Mouse (Mus musculus): ENCODE results near the gene 1700001C02Rik.

The 1700001C02Rik gene

DNA sequence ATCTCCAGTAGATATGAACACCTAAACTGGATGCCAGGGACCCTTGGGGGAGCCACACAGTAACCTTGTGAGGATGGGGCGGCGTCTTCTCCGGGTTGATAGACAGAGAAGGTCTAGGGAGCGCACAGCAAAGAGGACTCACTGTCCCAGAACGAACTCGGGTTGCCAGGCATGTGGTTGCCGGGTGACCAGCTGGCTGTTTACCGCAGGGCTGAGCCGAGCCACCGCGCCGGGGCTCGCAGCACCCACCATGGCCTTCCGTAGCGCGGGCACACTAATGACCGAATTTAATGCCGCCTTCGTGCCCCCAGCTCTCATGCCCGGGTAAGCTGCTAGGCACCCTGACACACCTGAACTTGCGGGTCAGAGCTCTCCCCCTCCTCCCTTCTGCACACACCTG is at the start of gene 1700001C02Rik:
TSS of gene 1700001C02Rik (plus strand) at position 187 of the 400 bp plus-strand sequence.
- no peak for DNase-seq (ENCODE audit: low read depth, low spot score)

DNA sequence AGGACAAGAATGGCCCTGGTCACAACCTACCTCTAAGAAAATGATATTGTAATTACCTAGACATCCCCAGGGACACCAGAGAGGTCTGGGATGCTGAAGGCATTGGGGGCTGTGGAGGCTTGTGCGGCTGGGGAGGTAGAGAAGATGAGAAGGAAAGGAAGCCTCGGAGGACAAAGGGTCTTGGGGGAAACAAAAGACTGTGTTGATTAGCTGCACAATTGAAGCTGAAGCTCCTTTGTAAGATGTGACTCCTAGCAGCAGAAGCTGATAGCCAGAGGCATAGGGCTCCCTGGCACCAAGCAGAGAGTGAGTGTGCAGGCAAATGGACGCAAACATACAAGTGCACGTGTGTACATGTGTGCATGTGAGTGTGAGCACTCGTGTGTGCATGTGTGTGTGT is 49.2 kb upstream of the 1700001C02Rik start:
- DNase-seq (ENCODE audit: low read depth, low spot score) = no peak

DNA sequence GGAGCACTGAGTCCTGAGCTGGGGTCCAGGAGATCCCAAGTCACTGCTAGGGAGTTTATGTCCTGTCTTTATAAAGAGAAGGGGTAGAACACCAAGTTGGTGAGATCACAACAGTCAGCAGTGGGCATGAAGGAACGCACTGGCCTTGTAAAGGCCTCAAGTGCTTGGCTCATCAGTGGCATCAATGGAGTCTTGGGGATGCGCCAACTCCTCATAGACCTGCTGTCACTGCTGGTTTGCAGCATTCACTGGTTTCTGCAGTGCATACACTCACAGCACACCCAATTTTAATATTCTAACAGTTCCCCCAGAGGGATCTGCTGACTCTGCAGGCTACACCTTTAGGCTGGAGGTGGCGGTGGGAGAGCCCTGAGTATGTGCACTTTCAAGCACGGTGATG is 42.7 kb upstream of the 1700001C02Rik start:
- DNase-seq (ENCODE audit: low read depth, low spot score) = no peak

DNA sequence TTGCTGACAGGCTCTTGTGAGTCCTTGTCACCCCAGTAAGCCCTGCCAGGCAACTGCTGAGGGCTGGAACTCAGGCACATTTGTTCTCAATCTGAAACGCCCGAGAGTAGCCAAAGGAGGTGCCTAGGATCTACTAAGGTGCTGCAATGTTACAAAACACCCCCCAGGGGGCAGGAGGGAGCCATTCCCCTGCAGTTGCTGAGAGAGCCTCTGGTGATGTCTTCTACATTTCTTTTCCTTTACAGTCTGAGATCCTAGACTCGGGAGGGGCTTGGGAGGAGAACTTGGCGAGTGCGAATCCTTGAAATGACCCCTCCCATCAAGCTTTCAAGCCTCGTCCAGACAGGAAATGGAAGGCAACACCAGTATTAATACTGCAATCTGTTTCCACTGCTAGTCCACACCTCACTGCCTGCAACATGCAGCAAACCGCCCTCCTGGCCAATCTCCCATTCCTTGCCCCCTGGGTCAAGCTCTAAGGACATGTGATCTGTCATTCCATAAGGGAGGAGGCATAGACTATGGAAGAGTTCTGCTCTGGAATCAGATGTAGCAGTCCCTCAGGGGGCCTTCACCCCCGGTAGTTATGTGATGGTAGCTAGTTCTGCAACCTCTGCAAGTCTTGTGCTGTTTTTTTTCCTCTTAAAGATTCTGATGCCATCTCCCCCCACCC is 42.1 kb upstream of the 1700001C02Rik start:
- peak; percentile 75 for DNase-seq (ENCODE audit: low read depth, low spot score)

DNA sequence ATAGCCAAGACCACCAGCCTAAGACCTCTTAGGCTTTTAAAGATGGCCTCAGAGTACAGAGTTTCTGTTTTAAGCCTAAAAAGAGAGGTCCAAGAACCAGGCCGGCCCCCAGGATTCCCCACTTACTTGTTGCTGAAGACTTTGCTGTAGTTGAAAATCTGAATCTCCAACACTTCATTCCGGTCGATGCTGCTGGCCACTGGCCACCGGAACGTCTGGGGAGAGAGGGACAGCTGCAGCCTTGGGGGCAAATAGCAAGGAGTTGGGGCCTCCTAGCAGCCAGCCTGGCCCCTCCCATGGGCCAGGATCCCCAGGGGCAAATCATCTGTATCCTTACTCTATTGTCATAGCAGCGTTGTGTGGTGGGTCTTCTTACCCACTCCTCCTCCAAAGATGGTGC is 38.4 kb upstream of the 1700001C02Rik start:
- no peak for DNase-seq (ENCODE audit: low read depth, low spot score)

DNA sequence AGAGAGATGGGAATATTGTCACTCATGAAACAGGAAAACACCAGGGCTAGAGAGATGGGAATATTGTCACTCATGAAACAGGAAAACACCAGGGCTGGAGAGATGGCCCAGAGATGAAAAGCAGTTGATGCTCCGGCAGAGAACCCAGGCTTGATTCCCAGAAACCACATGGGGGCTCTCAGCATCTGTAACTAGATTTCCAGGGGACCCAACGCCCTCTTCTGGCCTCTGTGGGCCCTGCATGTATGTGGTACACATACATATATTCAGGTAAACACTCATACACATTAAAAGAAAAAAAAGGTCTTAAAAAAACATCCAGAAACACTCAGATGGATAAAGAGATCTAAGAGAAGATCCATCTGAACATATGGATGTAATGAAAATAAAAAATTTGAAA is 26.9 kb upstream of the 1700001C02Rik start:
- DNase-seq (ENCODE audit: low read depth, low spot score) = no peak

DNA sequence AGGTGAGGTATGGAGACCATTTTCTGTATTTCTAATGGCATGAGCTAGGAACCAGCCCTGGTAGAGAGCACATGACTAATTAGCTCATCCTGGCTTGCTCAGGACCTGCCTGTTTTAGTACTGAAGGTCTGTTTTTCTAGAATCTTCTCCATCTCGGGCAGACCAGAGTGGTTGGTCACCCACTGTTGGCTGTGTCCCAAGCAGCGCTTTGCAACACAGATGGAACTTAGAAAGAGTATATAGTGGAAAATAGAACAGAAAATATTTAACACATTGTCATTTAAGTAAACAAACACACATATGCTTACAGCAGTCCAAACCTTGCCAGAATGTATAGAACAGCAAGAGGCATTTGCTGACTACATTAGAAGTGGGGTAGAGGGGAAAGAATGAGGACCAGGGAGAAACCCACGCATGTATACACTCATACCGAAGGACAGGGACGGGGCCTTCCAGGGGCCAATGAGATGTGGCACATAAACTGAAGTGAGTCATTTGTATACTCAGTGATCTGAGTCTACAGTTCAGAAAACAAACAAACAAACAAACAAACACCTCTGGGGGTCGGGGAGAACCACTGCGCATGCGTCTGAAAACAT is 25.4 kb upstream of the 1700001C02Rik start:
- no peak for DNase-seq (ENCODE audit: low read depth, low spot score)

DNA sequence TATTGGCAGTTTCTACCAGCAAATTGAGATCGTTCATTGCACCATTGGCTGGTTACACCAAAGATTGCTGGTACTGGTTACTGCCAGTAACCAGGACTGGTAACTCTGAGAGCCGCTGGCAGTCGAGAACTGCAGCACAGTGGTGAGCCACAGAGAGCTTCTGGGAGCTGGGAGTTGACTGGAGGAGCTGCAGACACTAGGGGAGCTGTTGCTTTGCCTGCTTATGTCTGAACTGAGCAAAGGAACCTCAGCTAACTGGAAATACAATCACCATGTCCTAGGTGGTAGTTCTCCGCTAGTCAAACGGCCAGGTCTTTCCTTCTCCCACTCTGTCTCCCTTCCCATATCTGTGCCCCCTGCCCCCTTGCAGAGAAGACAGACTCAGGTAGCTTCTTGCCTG is 23.7 kb upstream of the 1700001C02Rik start:
- DNase-seq (ENCODE audit: low read depth, low spot score) = peak; percentile 17

DNA sequence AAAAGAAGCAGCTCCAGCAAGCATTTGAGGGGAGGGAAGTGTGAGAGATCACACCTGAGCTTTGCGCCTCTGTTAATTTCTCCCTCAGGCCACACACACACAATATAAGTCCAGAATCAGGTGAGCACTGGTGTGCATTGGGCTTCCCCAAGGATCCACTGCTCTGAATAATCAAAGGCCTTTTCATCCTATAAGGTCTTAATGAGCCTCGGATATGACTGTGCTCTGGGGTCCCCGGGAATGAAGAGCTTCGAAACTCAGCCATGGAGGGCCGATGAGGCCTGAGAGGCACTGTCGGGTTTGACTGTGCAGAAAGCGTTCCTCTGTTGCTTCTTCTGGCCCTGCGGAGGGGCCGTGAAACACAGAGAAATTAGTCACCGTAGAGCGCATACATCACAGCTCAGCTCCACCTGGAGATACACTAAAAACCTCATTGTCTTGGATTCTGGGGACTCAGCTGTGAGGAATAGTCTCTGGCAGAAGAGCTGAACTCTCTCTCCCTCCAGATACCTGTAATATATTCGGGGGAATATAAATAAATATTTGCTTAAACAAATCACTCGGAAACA is 21.4 kb upstream of the 1700001C02Rik start:
- no peak for DNase-seq (ENCODE audit: low read depth, low spot score)

DNA sequence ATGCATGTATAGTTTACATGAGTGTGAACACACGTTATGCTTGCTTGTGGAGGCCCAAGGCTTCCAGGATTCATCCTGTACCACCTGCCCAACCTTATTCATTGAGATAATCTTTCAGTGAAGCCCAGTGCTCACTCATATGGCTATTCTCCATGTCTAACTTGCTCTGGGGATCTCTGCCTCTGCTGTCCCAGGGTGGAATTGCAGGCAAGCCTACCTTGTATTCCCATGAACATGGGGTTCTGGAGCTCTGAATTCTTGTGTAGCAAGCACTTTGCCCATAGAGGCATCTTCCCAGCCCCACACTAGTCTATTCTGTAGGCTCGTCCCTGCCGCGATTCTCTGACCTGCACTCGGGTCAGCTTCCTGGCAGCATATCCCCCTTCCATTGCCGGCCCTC is 9.8 kb upstream of the 1700001C02Rik start:
- no peak for DNase-seq (ENCODE audit: low read depth, low spot score)

DNA sequence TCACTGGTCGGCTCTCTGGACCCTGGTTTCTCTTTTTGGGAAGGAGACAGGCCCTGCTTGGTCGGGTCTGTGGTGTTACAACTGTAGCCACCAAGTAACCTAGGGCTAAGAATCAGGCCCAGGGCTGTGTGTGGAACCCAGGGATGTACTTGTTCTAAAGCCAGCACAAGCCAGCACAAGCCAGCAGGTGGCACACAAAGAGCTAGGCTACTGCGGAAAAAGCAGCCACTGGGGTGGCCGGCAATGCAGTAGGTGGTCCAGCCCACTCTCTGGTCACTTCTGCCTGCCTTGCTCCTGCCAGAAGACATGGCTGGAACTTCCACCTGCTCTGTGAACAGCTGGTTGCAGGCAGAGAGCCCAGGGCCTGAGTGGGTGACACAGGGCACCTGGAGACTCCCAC is 5.7 kb upstream of the 1700001C02Rik start:
- DNase-seq (ENCODE audit: low read depth, low spot score) = no peak

DNA sequence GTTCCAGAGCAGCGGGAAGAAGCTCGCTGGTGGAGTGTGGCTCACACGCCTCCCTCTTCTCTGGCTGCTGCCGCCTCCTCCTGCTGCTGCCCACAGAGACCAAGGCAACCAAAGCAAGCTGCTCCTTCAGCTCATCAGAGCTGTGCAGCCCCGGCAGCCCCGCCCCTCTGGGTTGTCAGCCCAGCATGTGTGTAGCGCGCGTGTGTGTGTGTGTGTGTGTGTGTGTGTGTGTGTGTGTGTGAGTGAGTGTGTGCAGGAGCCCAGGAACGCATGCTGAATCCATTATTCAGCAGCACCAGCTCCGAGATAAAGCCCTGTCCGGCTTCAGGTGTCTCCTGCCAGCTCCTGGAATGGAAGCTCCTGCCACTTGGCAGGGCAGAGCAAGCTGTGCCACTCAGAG is 4.0 kb upstream of the 1700001C02Rik start, which contains the start of gene Otof:
TSS of gene Otof (minus strand) at position 112 of the 400 bp plus-strand sequence.
- no peak for DNase-seq (ENCODE audit: low read depth, low spot score)

DNA sequence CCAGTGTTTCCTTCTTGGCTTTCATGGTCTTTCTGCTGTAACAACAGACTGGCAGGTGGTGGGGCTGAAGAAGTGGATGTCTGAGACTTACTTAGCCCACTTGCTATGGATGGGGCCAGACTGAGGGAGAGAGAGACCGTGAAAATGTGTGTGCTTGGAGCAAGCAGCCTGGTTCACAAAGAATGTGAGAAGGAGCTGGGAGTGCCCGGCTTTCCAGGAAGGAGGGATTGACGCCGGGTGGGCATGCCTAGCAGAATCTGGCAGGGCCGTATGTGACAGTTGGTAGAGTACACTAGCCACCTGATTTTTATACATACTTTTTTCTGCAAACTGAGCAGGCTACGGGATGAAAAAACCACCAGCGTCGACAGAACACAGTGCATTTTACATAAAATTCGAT is 468 bp downstream of the 1700001C02Rik start:
- no peak for DNase-seq (ENCODE audit: low read depth, low spot score)

DNA sequence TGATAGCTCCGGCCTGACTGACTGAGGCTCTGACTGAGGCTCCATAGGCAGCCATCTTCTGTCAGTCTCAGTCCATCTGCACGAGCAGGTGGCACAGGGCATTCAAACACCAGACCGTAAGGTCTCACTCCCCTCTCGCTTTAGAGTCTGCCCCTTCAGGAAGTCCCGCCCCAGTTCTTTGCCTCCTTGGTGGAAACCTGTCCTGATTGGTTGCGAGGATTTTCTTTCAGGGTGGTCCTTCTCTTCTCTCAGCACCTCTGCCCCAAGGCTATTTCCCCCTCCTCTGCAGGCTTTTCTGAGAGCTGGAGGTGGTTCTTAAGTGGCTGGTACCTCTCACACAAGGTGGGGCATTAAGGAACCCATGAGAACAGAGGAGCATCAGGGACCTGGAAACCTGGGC is 4.6 kb downstream of the 1700001C02Rik start:
- no peak for DNase-seq (ENCODE audit: low read depth, low spot score)

DNA sequence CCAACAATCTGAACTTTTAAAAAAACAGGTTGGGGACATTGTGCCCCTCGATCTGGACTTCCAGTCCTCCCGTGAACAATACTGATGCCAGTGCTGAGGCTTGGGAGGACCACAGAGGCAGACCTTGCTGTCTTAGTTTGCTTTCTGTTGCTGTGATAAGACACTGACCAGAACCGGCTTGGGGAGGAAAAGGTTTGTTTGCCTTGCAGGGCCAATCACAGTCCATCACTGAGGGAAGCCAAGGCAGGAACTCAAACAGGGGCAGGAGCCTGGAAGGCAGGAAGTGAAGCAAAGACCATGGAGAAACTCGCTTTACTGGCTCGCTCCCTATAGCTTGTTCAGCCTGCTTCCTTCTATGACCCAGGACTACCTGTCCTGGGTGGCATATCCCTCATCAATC is 6.3 kb downstream of the 1700001C02Rik start:
- DNase-seq (ENCODE audit: low read depth, low spot score) = no peak

DNA sequence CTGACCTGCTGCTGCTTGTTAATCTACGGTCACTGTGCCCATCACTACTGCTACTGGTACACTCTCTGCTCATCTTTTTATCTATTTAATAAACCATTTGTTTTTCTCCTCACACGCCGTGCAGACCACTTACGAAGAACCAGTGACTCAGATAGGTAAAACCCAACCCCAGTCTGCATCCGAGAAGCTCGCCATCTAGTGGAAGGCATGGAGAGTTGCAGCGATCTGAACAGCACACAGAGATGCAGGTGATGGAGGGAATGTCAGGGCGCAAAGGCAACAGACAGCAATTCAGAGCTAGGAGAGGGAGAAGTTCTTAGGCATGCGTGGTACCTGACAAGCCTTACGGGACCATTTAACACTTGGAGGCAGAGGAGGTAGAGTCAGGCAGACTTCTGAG is 10.7 kb downstream of the 1700001C02Rik start:
- DNase-seq (ENCODE audit: low read depth, low spot score) = peak; percentile 34

DNA sequence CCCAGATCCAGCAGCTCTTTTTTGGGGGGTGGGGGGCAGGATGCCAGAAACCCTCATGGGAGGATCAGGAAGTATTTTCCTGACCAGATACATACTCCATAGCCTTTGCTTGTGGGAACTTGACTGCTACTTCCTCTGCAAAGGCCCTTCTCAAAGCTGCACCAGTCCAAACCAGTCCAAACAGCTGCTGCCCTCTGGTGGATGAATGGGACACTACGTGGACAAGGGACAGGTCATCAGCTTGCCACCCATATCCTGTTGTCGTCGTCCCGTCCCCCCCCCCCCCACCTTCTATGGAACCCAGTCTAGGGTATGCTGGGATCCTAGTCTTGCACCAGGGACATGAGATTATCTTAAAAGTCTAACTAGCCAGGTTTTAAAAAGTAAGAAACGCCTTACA is 16.5 kb downstream of the 1700001C02Rik start:
- peak; percentile 85 for DNase-seq (ENCODE audit: low read depth, low spot score)

DNA sequence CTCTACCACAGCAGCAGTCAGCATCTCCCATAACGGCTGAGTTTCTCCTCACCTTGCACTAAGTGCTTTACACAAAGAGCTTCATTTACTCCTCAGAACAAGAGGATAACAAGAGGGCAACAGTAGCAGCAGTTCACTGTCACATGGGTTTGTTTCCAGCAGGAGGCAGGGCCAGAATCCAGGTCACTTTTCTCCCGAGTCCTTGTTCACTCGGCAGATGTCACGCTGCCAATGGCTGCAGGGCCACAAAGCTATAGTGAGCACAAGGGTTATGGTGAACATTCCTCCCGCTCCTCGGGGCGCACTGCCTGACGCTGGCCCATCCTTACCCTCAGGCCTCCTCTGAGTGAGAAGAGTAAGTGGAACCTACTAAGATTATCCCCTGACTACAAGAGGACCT is 17.7 kb downstream of the 1700001C02Rik start:
- DNase-seq (ENCODE audit: low read depth, low spot score) = no peak

DNA sequence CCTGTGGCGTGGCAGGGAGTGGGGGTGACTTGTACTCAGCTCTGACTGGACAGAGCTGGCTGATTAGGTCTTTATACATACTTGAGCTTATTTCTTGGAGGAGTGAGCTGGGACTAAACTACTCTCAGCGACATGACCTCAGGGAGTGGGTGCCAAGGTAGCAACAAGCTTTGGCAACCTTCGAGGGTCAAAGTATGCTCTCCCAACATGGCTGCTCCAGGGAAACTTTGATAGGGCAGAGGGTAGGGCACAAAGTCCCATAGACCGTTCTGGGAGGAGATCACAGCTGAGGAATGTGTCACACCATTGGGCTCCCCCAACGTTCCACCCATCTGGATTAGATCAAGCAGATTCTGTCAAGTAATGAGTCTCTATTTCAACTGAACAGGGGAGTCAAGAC is 18.7 kb downstream of the 1700001C02Rik start:
- DNase-seq (ENCODE audit: low read depth, low spot score) = no peak

DNA sequence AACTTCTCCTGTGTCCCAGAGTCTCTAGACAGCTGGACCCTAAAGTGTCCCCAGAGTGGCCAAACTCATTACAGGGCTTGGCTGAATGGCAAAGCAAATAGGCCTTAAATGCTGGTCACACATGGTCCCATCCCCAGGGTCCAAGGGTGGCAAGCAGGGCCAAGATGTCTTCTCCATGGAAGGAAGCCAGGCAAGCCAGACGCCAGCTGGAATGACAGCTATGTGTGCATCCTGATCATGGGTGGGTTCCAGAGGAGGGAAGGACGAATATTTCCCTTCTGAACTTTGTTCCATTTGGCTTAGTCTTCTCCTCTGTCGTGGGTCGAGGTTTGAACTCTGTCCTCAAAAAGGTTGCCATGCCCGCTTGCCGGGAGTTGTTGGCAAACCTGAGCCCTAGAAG is 19.3 kb downstream of the 1700001C02Rik start:
- no peak for DNase-seq (ENCODE audit: low read depth, low spot score)

DNA sequence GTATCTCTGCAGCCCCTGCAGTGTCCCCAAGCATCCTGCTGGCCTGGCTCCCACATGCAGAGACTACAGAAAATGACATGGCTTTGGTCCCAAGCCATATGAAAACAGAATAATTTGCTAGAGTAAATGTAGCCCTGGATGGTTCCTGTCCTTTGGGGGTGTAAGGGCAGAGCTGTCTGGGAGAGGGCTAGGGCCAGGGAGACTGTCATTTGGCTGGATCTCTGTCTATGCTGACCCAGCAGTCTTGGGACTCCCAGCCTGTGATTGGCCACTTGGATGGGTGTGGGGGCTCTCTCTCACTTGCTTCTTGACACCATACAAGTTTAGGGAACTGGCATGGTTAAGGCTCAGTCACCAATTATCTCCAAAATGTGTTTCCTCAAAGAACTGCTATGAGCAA is 24.4 kb downstream of the 1700001C02Rik start:
- DNase-seq (ENCODE audit: low read depth, low spot score) = no peak

DNA sequence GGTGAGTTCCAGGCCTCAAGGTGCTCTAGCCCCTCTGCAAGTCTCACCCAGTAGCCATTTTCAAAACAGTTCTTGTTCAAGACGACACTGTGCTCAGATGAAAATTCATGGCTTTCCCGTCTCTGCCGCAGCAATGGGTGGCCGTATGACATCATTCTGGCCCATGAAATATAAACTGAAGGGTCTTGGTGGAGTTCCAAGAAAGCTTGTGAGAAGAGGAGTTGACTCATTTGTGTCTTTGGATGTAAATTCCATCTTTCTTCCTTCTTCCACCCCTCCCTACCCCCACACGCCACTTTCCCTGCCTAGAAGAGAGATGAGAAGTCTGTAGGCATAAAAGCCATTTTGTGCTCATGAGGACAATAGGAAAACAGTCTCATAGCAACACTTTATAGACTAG is 25.0 kb downstream of the 1700001C02Rik start:
- peak; percentile 30 for DNase-seq (ENCODE audit: low read depth, low spot score)

DNA sequence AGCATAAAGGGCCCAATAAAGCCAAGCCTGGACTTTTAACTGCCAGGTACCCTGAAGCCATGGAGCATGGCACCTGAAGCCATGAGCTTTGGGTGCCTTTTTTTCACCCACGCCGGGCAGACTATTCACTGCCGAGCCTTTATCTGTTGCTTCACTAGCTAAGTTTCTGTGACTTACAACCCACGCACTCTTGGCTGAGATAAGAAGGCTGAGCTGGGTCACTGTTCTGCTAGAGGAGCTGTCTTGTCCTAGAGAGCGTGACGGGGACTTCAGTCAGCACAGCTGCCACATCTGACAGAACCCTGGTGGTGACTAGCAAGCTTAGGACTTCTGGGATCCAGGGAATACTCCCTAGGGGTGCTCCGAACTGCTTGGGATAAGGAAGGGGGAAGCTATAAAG is 27.9 kb downstream of the 1700001C02Rik start:
- no peak for DNase-seq (ENCODE audit: low read depth, low spot score)

Measured in 3T3-L1 (cell line).